ENCODE assay signal across 8 mouse cellular contexts in the genomic region with DNA sequence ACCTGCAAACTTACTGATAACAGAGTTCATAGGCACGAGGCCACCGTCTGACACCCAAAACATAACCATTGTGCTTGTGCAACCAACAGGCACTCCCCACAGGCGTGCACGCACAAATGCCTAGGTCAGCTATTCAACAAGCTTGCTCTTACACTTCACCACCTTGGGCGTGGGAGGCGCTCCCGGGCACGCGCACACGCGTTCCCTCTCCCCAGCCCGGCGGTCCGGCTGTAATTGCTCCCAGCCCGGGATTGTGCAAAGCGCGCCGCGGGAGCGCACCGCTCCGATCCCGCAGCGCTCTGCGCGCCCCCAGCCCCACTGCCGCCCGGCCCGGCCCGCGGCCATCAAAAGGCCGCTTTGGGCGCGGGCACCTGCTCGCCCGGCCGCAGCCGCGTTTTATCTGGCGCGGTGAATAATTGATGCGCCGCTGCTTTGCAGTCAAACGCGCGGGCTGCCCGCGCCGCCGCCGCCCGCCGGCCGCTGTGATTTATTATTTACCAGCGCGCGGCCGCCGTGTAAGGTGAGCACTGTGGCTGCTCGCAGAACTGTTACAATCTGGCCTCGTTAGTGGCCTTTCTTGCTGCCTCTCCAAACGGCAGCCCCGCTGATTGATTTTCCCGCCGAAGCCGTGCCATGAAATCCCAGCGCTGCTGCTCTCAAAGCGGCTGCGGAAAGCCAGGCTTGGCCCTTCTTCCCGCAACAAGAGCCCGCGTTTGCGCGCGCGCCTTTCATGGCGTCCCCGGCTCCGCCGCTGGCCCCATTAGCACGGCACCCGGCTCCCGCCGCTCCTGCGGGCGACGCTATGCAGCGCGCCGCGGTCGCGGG.
A peak's percentile ranks its signal among the peaks of the same experiment; 100 is the strongest.
DNase-seq lines count a peak whose midpoint lies in the region; ATAC-seq and TF ChIP-seq lines count a peak whose summit lies in the region.

No protein-coding gene starts in this region.

- peaks cover 5% of the 10 kb centered on the region; the same call in 1 of the 2 replicates for H3K9me3 ChIP-seq in kidney, embryonic 16.5 days (ENCODE audit: low read length)
- H3K9me3 ChIP-seq in embryonic facial prominence, embryonic 10.5 days, result 0 out of 2 replicates have a peak, but pooled peaks cover 2% of the 10 kb centered on the region
- H3K9me3 ChIP-seq in hindbrain, embryonic 15.5 days, result no peaks in the 10 kb centered on the region
- H3K9me3 ChIP-seq in lung, embryonic 14.5 days (ENCODE audit: low read depth, low read length), result no peaks in the 10 kb centered on the region

- H3K27me3 ChIP-seq in kidney, embryonic 16.5 days (ENCODE audit: insufficient read depth, low read length), result peaks cover 45% of the 10 kb centered on the region
- peaks cover 85% of the 10 kb centered on the region for H3K27me3 ChIP-seq in embryonic facial prominence, embryonic 10.5 days (replicated peaks; ENCODE audit: low read depth, poor library complexity, severe bottlenecking)
- H3K27me3 ChIP-seq in hindbrain, embryonic 15.5 days, result peaks cover 13% of the 10 kb centered on the region
- H3K27me3 ChIP-seq in lung, embryonic 14.5 days (ENCODE audit: insufficient read depth, low read length), result peaks cover 37% of the 10 kb centered on the region
- H3K27me3 ChIP-seq in thymus, adult 2 months (ENCODE audit: control insufficient read depth, insufficient read depth, low read length), result no peaks in the 10 kb centered on the region; the same call in 1 of the 2 replicates

- H3K9ac ChIP-seq in kidney, embryonic 16.5 days (replicated peaks; ENCODE audit: low read length), result peak overlapping the region; percentile 64
- peak overlapping the region; percentile 53 for H3K9ac ChIP-seq in hindbrain, embryonic 15.5 days
- H3K9ac ChIP-seq in lung, embryonic 14.5 days, result peak overlapping the region; percentile 48

- no peaks in the 10 kb centered on the region for H3K36me3 ChIP-seq in kidney, embryonic 16.5 days (ENCODE audit: insufficient read depth, low read length)
- no peaks in the 10 kb centered on the region for H3K36me3 ChIP-seq in embryonic facial prominence, embryonic 10.5 days (replicated peaks)
- no peaks in the 10 kb centered on the region for H3K36me3 ChIP-seq in hindbrain, embryonic 15.5 days
- no peaks in the 10 kb centered on the region for H3K36me3 ChIP-seq in lung, embryonic 14.5 days (ENCODE audit: insufficient read depth)
- no peaks in the 10 kb centered on the region for H3K36me3 ChIP-seq in thymus, adult 2 months (ENCODE audit: control insufficient read depth, insufficient read depth, low read length)

- H3K4me3 ChIP-seq in kidney, embryonic 16.5 days (ENCODE audit: low read length), result peak overlapping the region; percentile 57
- H3K4me3 ChIP-seq in embryonic facial prominence, embryonic 10.5 days, result peak overlapping the region; percentile 76
- peak overlapping the region; percentile 51 for H3K4me3 ChIP-seq in hindbrain, embryonic 15.5 days
- H3K4me3 ChIP-seq in lung, embryonic 14.5 days (ENCODE audit: low read depth, low read length), result peak overlapping the region; percentile 54
- H3K4me3 ChIP-seq in thymus, adult 2 months (ENCODE audit: control insufficient read depth, insufficient read depth, low read length), result no peak overlapping the region

- no peak for TF ChIP-seq POLR2A in thymus, adult 2 months (IDR thresholded peaks at IDR 0.05; ENCODE audit: control insufficient read depth, extremely low read depth, insufficient read depth, low read length, poor library complexity)

- peak overlapping the region; percentile 89 for H3K4me2 ChIP-seq in kidney, embryonic 16.5 days (replicated peaks; ENCODE audit: low read depth, low read length)
- peak overlapping the region; percentile 87 for H3K4me2 ChIP-seq in hindbrain, embryonic 15.5 days
- H3K4me2 ChIP-seq in lung, embryonic 14.5 days, result peak overlapping the region; percentile 95

- peak; percentile 53; the same call in 1 of the 2 replicates for ATAC-seq in kidney, embryonic 16.5 days (ENCODE audit: low FRiP score, low TSS enrichment)
- peak; percentile 91 for ATAC-seq in hindbrain, embryonic 15.5 days (ENCODE audit: low FRiP score, low read depth)
- ATAC-seq in lung, embryonic 14.5 days (ENCODE audit: insufficient read depth), result peak; percentile 66
- no peak for ATAC-seq in CD4-positive, CD25-positive, alpha-beta regulatory T cell, adult 4 months

- H3K4me1 ChIP-seq in kidney, embryonic 16.5 days (ENCODE audit: insufficient read depth, low read length), result 0 out of 2 replicates have a peak, but pooled peaks cover 3% of the 10 kb centered on the region
- peaks cover 11% of the 10 kb centered on the region for H3K4me1 ChIP-seq in embryonic facial prominence, embryonic 10.5 days
- H3K4me1 ChIP-seq in hindbrain, embryonic 15.5 days (replicated peaks), result peaks cover 9% of the 10 kb centered on the region
- H3K4me1 ChIP-seq in lung, embryonic 14.5 days (ENCODE audit: insufficient read depth), result no peaks in the 10 kb centered on the region
- H3K4me1 ChIP-seq in thymus, adult 2 months (replicated peaks; ENCODE audit: control insufficient read depth, insufficient read depth, low read length), result no peaks in the 10 kb centered on the region

- DNase-seq in kidney, adult 8-10 months, result no peak
- peak; percentile 80 for DNase-seq in embryonic facial prominence, embryonic 10.5 days (ENCODE audit: low spot score)
- peak; percentile 57 for DNase-seq in lung, embryonic 14.5 days
- DNase-seq in right cerebral cortex, postnatal 10 days (ENCODE audit: low spot score in 2 of 2), result peak; percentile 49 to 58
- DNase-seq in thymus, adult 2 months, result no peak

- WGBS in kidney, embryonic 16.5 days, result under 1% methylated on average over 90 of the region's 93 CpGs
- WGBS in embryonic facial prominence, embryonic 10.5 days, result under 1% methylated on average over 93 of the region's 93 CpGs
- WGBS in hindbrain, embryonic 15.5 days, result 1% methylated on average over 93 of the region's 93 CpGs
- under 1% methylated on average over 93 of the region's 93 CpGs for WGBS in lung, embryonic 14.5 days
- 5% methylated on average over 93 of the region's 93 CpGs for WGBS in thymus, adult 2 months

- H3K27ac ChIP-seq in kidney, embryonic 16.5 days (ENCODE audit: low read length), result no peak overlapping the region
- peak overlapping the region; percentile 81 for H3K27ac ChIP-seq in embryonic facial prominence, embryonic 10.5 days (replicated peaks)
- peak overlapping the region; percentile 58 for H3K27ac ChIP-seq in hindbrain, embryonic 15.5 days (replicated peaks)
- H3K27ac ChIP-seq in lung, embryonic 14.5 days (ENCODE audit: low read depth), result no peak overlapping the region
- no peak overlapping the region for H3K27ac ChIP-seq in thymus, adult 2 months (ENCODE audit: control insufficient read depth, insufficient read depth, low read length)

- peak; percentile 41 for TF ChIP-seq CTCF in lung, embryonic 14.5 days (IDR thresholded peaks at IDR 0.05; ENCODE audit: low read depth)
- TF ChIP-seq CTCF in thymus, adult 2 months (IDR thresholded peaks at IDR 0.05; ENCODE audit: borderline replicate concordance, control insufficient read depth, extremely low read depth, insufficient read depth, low read length, poor library complexity), result no peak

Comparison
In these comparisons a context has a peak if more than half of its experiments do, and no peak if none do; other contexts are left out.
1. H3K27ac ChIP-seq: peak in embryonic facial prominence, embryonic 10.5 days (single experiment) and hindbrain, embryonic 15.5 days (single experiment); none in kidney, embryonic 16.5 days (single experiment), lung, embryonic 14.5 days (single experiment) and thymus, adult 2 months (single experiment).
2. DNase-seq: peak in embryonic facial prominence, embryonic 10.5 days (single experiment), lung, embryonic 14.5 days (single experiment) and right cerebral cortex, postnatal 10 days (2 of 2); none in kidney, adult 8-10 months (0 of 2) and thymus, adult 2 months (single experiment).
3. Peak in every context shown above with its lines, with median percentiles within 50 percentile points of each other: H3K4me2 ChIP-seq and H3K9ac ChIP-seq.